Mouse (Mus musculus) liver, embryonic 14.5 days (tissue): ENCODE data around the gene Ccr6. TPM values are rescaled to one million over a fixed set of nuclear protein-coding genes. Genes with fewer than 3 reads are reported as not detected.

Source experiments
- ATAC-seq: fragments of 200-750 bp; cut with Nextera tagmentation; 2 replicates; pipeline ENCODE4 v1.8.0; 2017; ENCODE audit warnings: moderate number of reproducible peaks, mild to moderate bottlenecking, moderate library complexity; ENCODE audit not compliant: insufficient read depth
- DNase-seq, 3 experiments: peaks; one replicate each; pipeline ENCODE4 v3.0.0-alpha.2; 2012 to 2013; ENCODE audit warnings: low read depth in 3 of 3, low spot score in 3 of 3
- H3K27ac ChIP-seq: fragments of 300-500 bp; sonication (generic); 2 replicates; pipeline ENCODE4 v1.5.1; 2014; ENCODE audit warnings: moderate library complexity, mild to moderate bottlenecking, control low read depth, inconsistent platforms
- H3K27me3 ChIP-seq: fragments of 300-500 bp; sonication (generic); 2 replicates; pipeline ENCODE4 v1.6.1; 2014; ENCODE audit warnings: mild to moderate bottlenecking, low read length, moderate library complexity; ENCODE audit not compliant: control insufficient read depth, insufficient read depth
- H3K36me3 ChIP-seq: fragments of 300-500 bp; sonication (generic); replicated peaks from 2 replicates; pipeline ENCODE4 v1.6.1; 2014; ENCODE audit warnings: low read depth; ENCODE audit not compliant: control insufficient read depth, insufficient read depth
- H3K4me1 ChIP-seq, 2 experiments: fragments of 200-500 bp in 1 of 2; fragments of 300-500 bp in 1 of 2; sonication (generic) in 1 of 2; replicated peaks; 2 replicates each; pipeline ENCODE4 v1.6.1; 2012 to 2014; ENCODE audit warnings: antibody characterized with exemption in 1 of 2, inconsistent platforms in 1 of 2, low read length in 1 of 2; ENCODE audit not compliant: control insufficient read depth in 2 of 2, insufficient read depth in 2 of 2
- H3K4me2 ChIP-seq: fragments of 300-500 bp; sonication (generic); 2 replicates; pipeline ENCODE4 v1.6.1; 2014; ENCODE audit warnings: low read depth, mild to moderate bottlenecking, control low read depth, moderate library complexity
- H3K4me3 ChIP-seq, 2 experiments: fragments of 200-500 bp in 1 of 2; fragments of 300-500 bp in 1 of 2; sonication (generic) in 1 of 2; 2 replicates each; pipeline ENCODE4 v1.5.1; 2012 to 2014; ENCODE audit warnings: low read depth in 2 of 2, low read length in 2 of 2, mild to moderate bottlenecking in 2 of 2, control low read depth in 1 of 2, inconsistent platforms in 1 of 2, moderate library complexity in 1 of 2; ENCODE audit not compliant: insufficient read depth in 1 of 2
- H3K9ac ChIP-seq: fragments of 300-500 bp; sonication (generic); replicated peaks from 2 replicates; pipeline ENCODE4 v1.6.1; 2014; ENCODE audit warnings: mild to moderate bottlenecking, control low read depth, moderate library complexity
- H3K9me3 ChIP-seq: fragments of 300-500 bp; sonication (generic); 2 replicates; pipeline ENCODE4 v1.6.1; 2016; ENCODE audit warnings: low read length, mixed read lengths; ENCODE audit not compliant: control insufficient read depth
- CTCF ChIP-seq: IDR thresholded peaks from 2 replicates; pipeline ENCODE4 v1.5.1; 2016; ENCODE audit warnings: antibody characterized with exemption, low read depth, control low read depth
- EP300 ChIP-seq: IDR thresholded peaks from 2 replicates; pipeline ENCODE4 v1.6.1; 2016; ENCODE audit warnings: antibody characterized with exemption, low read depth
- WGBS: fragments of 180-500 bp; shearing (Covaris S2); extraction: QIAGEN DNeasy Blood & Tissue Kit; methylation state at CpG from one replicate; pipeline ENCODE4 v1.1.7; 2014; ENCODE audit not compliant: insufficient replicate concordance; 5-methylcytosine and 5-hydroxymethylcytosine counted together
- polyA plus RNA-seq, 2 experiments: library from polyadenylated mRNA; depleted of rRNA in 1 of 2; stranded (reverse) in 1 of 2; unstranded in 1 of 2; fragments of >200 nt; fragmentation: Nextera tagmentation in 1 of 2; extraction: Ambion mirVana in 1 of 2; gene quantifications; 2 replicates each; pipeline versions ENCODE4 v1.2.1 to v1.2.3; 2012 to 2014

Ccr6 gene
- polyA plus RNA-seq, 2 experiments: 0.04 TPM; not detected in 1

- 68% methylated on average over 5 of the region's 5 CpGs for WGBS
- ATAC-seq: no peak
- Histone ChIP-seq H3K36me3 (no peaks in the 10 kb centered on the region), H3K9me3 (no peaks in the 10 kb centered on the region), H3K9ac (no peak overlapping the region), H3K27me3 (no peaks in the 10 kb centered on the region), H3K4me1 (no peaks in the 10 kb centered on the region), H3K4me3 (no peak overlapping the region), H3K4me2 (no peak overlapping the region), H3K27ac (no peak overlapping the region)
- DNase-seq: no peak
- no peak for TF ChIP-seq EP300
- no peak for TF ChIP-seq CTCF
These were observed 61.9 kb downstream of the Ccr6 start for GRCm38 (mm10) chr17:8297746-8298145.

GRCm38 (mm10) chr17:8298281-8298680, 62.4 kb downstream of the Ccr6 start:
- DNase-seq: no peak
- no peaks in the 10 kb centered on the region for H3K9me3 ChIP-seq
- no peak for ATAC-seq
- H3K36me3 ChIP-seq: no peaks in the 10 kb centered on the region
- H3K4me2 ChIP-seq: no peak overlapping the region
- H3K27ac ChIP-seq: no peak overlapping the region
- no peaks in the 10 kb centered on the region for H3K27me3 ChIP-seq
- no peak overlapping the region for H3K4me3 ChIP-seq
- no peak overlapping the region for H3K9ac ChIP-seq
- TF ChIP-seq EP300 (no peak), CTCF (no peak)
- WGBS: 80% methylated on average over 2 of the region's 2 CpGs
- H3K4me1 ChIP-seq: no peaks in the 10 kb centered on the region

GRCm38 (mm10) chr17:8299524-8299923, 63.7 kb downstream of the Ccr6 start:
- Histone ChIP-seq H3K27ac (no peak overlapping the region), H3K9me3 (no peaks in the 10 kb centered on the region), H3K4me1 (no peaks in the 10 kb centered on the region), H3K4me2 (no peak overlapping the region), H3K27me3 (no peaks in the 10 kb centered on the region), H3K4me3 (no peak overlapping the region), H3K36me3 (no peaks in the 10 kb centered on the region), H3K9ac (no peak overlapping the region)
- no peak for DNase-seq
- ATAC-seq: no peak
- TF ChIP-seq CTCF (no peak), EP300 (no peak)

- Histone ChIP-seq H3K4me1 (no peaks in the 10 kb centered on the region), H3K4me2 (no peak overlapping the region), H3K27ac (no peak overlapping the region), H3K4me3 (no peak overlapping the region), H3K9me3 (no peaks in the 10 kb centered on the region), H3K27me3 (no peaks in the 10 kb centered on the region), H3K9ac (no peak overlapping the region), H3K36me3 (no peaks in the 10 kb centered on the region)
- WGBS: 59% methylated on average over 4 of the region's 4 CpGs
- ATAC-seq (no peak), DNase-seq (no peak)
- TF ChIP-seq CTCF (peak; percentile 5; the same call in 1 of the 2 replicates), EP300 (no peak)
These were observed 65.7 kb downstream of the Ccr6 start for GRCm38 (mm10) chr17:8301515-8301914.

GRCm38 (mm10) chr17:8302772-8303438, 67.1 kb downstream of the Ccr6 start:
- no peak for DNase-seq
- H3K9me3 ChIP-seq: no peaks in the 10 kb centered on the region
- no peaks in the 10 kb centered on the region for H3K36me3 ChIP-seq
- H3K4me2 ChIP-seq: no peak overlapping the region
- H3K4me3 ChIP-seq: no peak overlapping the region
- H3K9ac ChIP-seq: no peak overlapping the region
- WGBS: 49% methylated on average over 7 of the region's 7 CpGs
- H3K27me3 ChIP-seq: no peaks in the 10 kb centered on the region
- no peak for ATAC-seq
- TF ChIP-seq EP300 (no peak), CTCF (no peak)
- H3K4me1 ChIP-seq: no peaks in the 10 kb centered on the region
- H3K27ac ChIP-seq: no peak overlapping the region
